Mouse (Mus musculus): Measurements from ENCODE around the gene Slc5a8. TPM values are rescaled to one million over a fixed set of nuclear protein-coding genes. Genes with fewer than 3 reads are reported as not detected.

The Slc5a8 gene
- polyA plus RNA-seq (2021; fragmentation: Nextera tagmentation), result 0.05 TPM in 2 replicates
- long read RNA-seq, experiment 1, result 0 reads
- long read RNA-seq, experiment 2, partial matches to known transcripts, result 0 of 1 reads
- long read RNA-seq, experiment 2, other reads (novel, unspliced or antisense), result 1 of 1 reads

DNA sequence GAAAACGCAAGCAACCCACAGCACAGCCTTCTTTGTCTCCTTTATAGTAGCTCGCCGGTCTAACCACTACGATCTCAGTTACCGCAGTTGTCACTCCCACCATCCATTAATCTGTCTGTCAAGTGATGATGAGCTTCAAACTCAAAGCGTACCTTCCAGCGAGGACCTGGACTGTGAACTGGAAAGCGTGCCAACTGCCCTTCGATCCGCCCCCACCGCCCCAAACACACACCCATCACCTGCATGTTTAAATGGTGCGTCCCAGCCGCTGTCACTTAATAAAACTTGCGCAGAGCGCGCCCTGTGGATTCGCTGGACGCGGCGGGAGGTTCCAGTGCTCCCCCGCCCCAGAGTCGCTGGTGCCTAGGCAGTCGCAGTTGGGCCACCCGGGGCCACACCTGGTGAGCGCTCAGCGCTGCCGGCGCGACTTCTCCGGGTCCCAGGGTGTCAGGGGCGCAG lies at the start of gene Slc5a8:
TSS of gene Slc5a8 (plus strand) at position 361 of the 459 bp plus-strand sequence.

Other genes with a start within 250 kb of the Slc5a8 start
- gene Spic, start 201.0 kb upstream of the Slc5a8 start, polyA plus RNA-seq (2021; fragmentation: Nextera tagmentation), result not detected in 2 replicates
- 220 and 243 TPM in 2 replicates for gene Arl1, start 155.1 kb upstream of the Slc5a8 start, polyA plus RNA-seq (2021; fragmentation: Nextera tagmentation)
- gene Utp20, start 59.2 kb upstream of the Slc5a8 start, polyA plus RNA-seq (2021; fragmentation: Nextera tagmentation), result 2.6 and 2.8 TPM in 2 replicates

Measured in layer of hippocampus, adult 6 months (tissue).